Mouse (Mus musculus) small intestine, adult 2 months (tissue): Measurements from ENCODE around the gene B4galt1. TPM values are rescaled to one million over a fixed set of nuclear protein-coding genes. Genes with fewer than 3 reads are reported as not detected.

Source experiments
- H3K27ac ChIP-seq: fragments of 200-500 bp; 2 replicates; pipeline ENCODE4 v1.5.1; 2012; ENCODE audit warnings: low read depth, low read length, control low read depth, inconsistent platforms; ENCODE audit not compliant: insufficient read depth
- H3K27me3 ChIP-seq: fragments of 200-500 bp; 2 replicates; pipeline ENCODE4 v1.6.1; 2012; ENCODE audit warnings: mild to moderate bottlenecking, moderate library complexity, low read length, inconsistent platforms; ENCODE audit not compliant: control insufficient read depth, insufficient read depth
- H3K36me3 ChIP-seq: fragments of 200-500 bp; 2 replicates; pipeline ENCODE4 v1.6.1; 2012; ENCODE audit warnings: mild to moderate bottlenecking, low read length, control low read depth, inconsistent platforms; ENCODE audit not compliant: control insufficient read depth, insufficient read depth
- H3K4me1 ChIP-seq: fragments of 200-500 bp; 2 replicates; pipeline ENCODE4 v1.6.1; 2012; ENCODE audit warnings: low read length, inconsistent platforms, mixed read lengths; ENCODE audit not compliant: control insufficient read depth, insufficient read depth, insufficient read length
- H3K4me3 ChIP-seq: fragments of 200-500 bp; 2 replicates; pipeline ENCODE4 v1.5.1; 2012; ENCODE audit warnings: low read depth, mild to moderate bottlenecking, control low read depth, inconsistent platforms, low read length, moderate library complexity
- CTCF ChIP-seq: fragments of 200-500 bp; IDR thresholded peaks from 2 replicates; pipeline ENCODE4 v1.5.1; 2012; ENCODE audit warnings: low read depth, mild to moderate bottlenecking, control low read depth, inconsistent platforms, low read length, moderate library complexity, mixed read lengths; ENCODE audit not compliant: insufficient replicate concordance, insufficient read length; ENCODE audit errors: extremely low read depth
- POLR2A ChIP-seq: fragments of 200-500 bp; IDR thresholded peaks from 2 replicates; pipeline ENCODE4 v1.6.1; 2012; ENCODE audit warnings: low read depth, mild to moderate bottlenecking, control low read depth, inconsistent platforms, low read length, moderate library complexity
- WGBS: fragments of 180-500 bp; shearing (Covaris S2); methylation state at CpG from one replicate; pipeline ENCODE4 v1.1.7; 2018; 5-methylcytosine and 5-hydroxymethylcytosine counted together
- polyA plus RNA-seq: library from polyadenylated mRNA; depleted of rRNA; stranded (reverse); fragments of >200 nt; gene quantifications from 2 replicates; pipeline ENCODE4 v1.2.3, GENCODE M21; 2012

Gene B4galt1
- polyA plus RNA-seq, 1 experiment, result 79.4 TPM

- WGBS, result 84% methylated on average over 2 of the region's 2 CpGs
- Histone ChIP-seq H3K36me3 (peaks cover 34% of the 10 kb centered on the region), H3K27me3 (no peaks in the 10 kb centered on the region), H3K27ac (no peak overlapping the region), H3K4me3 (no peak overlapping the region), H3K4me1 (peaks cover 5% of the 10 kb centered on the region; the same call in 1 of the 2 replicates)
- no peak for TF ChIP-seq CTCF
- TF ChIP-seq POLR2A, result no peak
These were observed 27.8 kb downstream of the B4galt1 start for GRCm38 (mm10) chr4:40825981-40826380.

DNA sequence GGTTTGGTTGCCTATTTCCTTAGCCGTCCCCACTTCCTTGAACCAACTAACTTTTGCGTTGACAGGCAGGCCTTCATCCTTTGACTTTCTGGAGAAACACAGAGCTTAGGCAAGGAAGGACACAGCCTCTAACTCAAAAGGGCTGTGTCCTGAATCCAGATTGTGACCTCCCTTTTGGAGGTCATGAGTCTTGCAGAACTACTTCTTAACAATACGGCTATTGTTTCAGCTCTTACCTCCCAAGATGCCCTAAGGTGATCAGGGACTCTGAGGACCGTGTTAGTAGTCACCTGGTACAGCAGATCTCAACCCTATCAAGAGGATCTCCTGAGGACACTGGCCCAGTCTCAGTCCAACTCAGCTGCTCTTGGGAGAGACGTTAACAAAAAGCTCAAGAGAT is 28.7 kb downstream of the B4galt1 start:
- Histone ChIP-seq H3K4me1 (peaks cover 5% of the 10 kb centered on the region; the same call in 1 of the 2 replicates), H3K4me3 (no peak overlapping the region), H3K27ac (no peak overlapping the region), H3K27me3 (no peaks in the 10 kb centered on the region), H3K36me3 (peaks cover 39% of the 10 kb centered on the region)
- 43% methylated on average over 5 of the region's 5 CpGs for WGBS
- TF ChIP-seq CTCF (no peak), POLR2A (no peak)

GRCm38 (mm10) chr4:40824505-40824904 is 29.3 kb downstream of the B4galt1 start:
- H3K27ac ChIP-seq, result no peak overlapping the region
- H3K36me3 ChIP-seq, result peaks cover 44% of the 10 kb centered on the region
- H3K4me3 ChIP-seq, result no peak overlapping the region
- 92% methylated on average over 7 of the region's 7 CpGs for WGBS
- no peaks in the 10 kb centered on the region for H3K27me3 ChIP-seq
- peaks cover 2% of the 10 kb centered on the region; the same call in 1 of the 2 replicates for H3K4me1 ChIP-seq
- TF ChIP-seq CTCF (no peak), POLR2A (no peak)

GRCm38 (mm10) chr4:40823664-40824063 is 30.1 kb downstream of the B4galt1 start:
- 83% methylated on average over 8 of the region's 8 CpGs for WGBS
- Histone ChIP-seq H3K4me3 (no peak overlapping the region), H3K27ac (no peak overlapping the region), H3K4me1 (no peaks in the 10 kb centered on the region), H3K36me3 (peaks cover 46% of the 10 kb centered on the region), H3K27me3 (no peaks in the 10 kb centered on the region)
- TF ChIP-seq POLR2A (no peak), CTCF (no peak)

- H3K4me3 ChIP-seq, result no peak overlapping the region
- TF ChIP-seq POLR2A, result no peak
- TF ChIP-seq CTCF, result no peak
- H3K36me3 ChIP-seq, result peaks cover 49% of the 10 kb centered on the region
- WGBS, result 77% methylated on average over 14 of the region's 14 CpGs
- no peaks in the 10 kb centered on the region for H3K4me1 ChIP-seq
- no peaks in the 10 kb centered on the region for H3K27me3 ChIP-seq
- H3K27ac ChIP-seq, result no peak overlapping the region
These were observed 30.7 kb downstream of the B4galt1 start for GRCm38 (mm10) chr4:40823151-40823550.

- TF ChIP-seq POLR2A (no peak), CTCF (no peak)
- 82% methylated on average over 8 of the region's 8 CpGs for WGBS
- Histone ChIP-seq H3K4me1 (no peaks in the 10 kb centered on the region), H3K4me3 (no peak overlapping the region), H3K36me3 (peaks cover 54% of the 10 kb centered on the region), H3K27ac (no peak overlapping the region), H3K27me3 (no peaks in the 10 kb centered on the region)
These were observed 32.3 kb downstream of the B4galt1 start for GRCm38 (mm10) chr4:40821303-40822023.

DNA sequence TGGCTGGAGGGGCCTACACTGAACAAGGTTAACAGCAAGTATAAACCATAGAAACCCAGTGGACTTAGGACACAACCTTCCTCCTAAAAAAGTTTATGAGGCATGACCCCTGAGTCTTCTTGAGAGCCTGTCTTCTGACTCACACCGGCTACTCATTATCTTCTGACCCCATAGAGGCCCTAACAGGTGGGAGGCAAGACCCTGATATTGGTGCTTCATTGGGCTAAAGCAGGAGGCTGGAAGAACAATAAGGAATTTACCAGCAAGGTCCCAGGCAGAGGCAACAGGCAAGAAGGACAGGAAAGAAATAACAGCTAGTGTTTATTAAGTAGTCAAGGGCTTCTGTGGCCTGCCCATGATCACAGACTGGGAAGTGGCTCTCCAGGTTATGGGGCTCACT is 32.9 kb downstream of the B4galt1 start:
- Histone ChIP-seq H3K27me3 (no peaks in the 10 kb centered on the region), H3K36me3 (peaks cover 55% of the 10 kb centered on the region), H3K4me1 (no peaks in the 10 kb centered on the region; the same call in 1 of the 2 replicates), H3K4me3 (no peak overlapping the region), H3K27ac (no peak overlapping the region)
- no peak for TF ChIP-seq POLR2A
- TF ChIP-seq CTCF, result no peak
- WGBS, result 93% methylated on average over 1 of the region's 1 CpGs
